Mouse (Mus musculus) small intestine, adult 2 months (tissue): Measurements from ENCODE around the gene Thap8. TPM values are rescaled to one million over a fixed set of nuclear protein-coding genes. Genes with fewer than 3 reads are reported as not detected.
A peak's percentile ranks its signal among the peaks of the same experiment; 100 is the strongest.

Source experiments
- H3K27ac ChIP-seq: fragments of 200-500 bp; 2 replicates; pipeline ENCODE4 v1.5.1; 2012; ENCODE audit warnings: low read depth, low read length, control low read depth, inconsistent platforms; ENCODE audit not compliant: insufficient read depth
- H3K27me3 ChIP-seq: fragments of 200-500 bp; 2 replicates; pipeline ENCODE4 v1.6.1; 2012; ENCODE audit warnings: mild to moderate bottlenecking, moderate library complexity, low read length, inconsistent platforms; ENCODE audit not compliant: control insufficient read depth, insufficient read depth
- H3K36me3 ChIP-seq: fragments of 200-500 bp; 2 replicates; pipeline ENCODE4 v1.6.1; 2012; ENCODE audit warnings: mild to moderate bottlenecking, low read length, control low read depth, inconsistent platforms; ENCODE audit not compliant: control insufficient read depth, insufficient read depth
- H3K4me1 ChIP-seq: fragments of 200-500 bp; 2 replicates; pipeline ENCODE4 v1.6.1; 2012; ENCODE audit warnings: low read length, inconsistent platforms, mixed read lengths; ENCODE audit not compliant: control insufficient read depth, insufficient read depth, insufficient read length
- H3K4me3 ChIP-seq: fragments of 200-500 bp; 2 replicates; pipeline ENCODE4 v1.5.1; 2012; ENCODE audit warnings: low read depth, mild to moderate bottlenecking, control low read depth, inconsistent platforms, low read length, moderate library complexity
- CTCF ChIP-seq: fragments of 200-500 bp; IDR thresholded peaks from 2 replicates; pipeline ENCODE4 v1.5.1; 2012; ENCODE audit warnings: low read depth, mild to moderate bottlenecking, control low read depth, inconsistent platforms, low read length, moderate library complexity, mixed read lengths; ENCODE audit not compliant: insufficient replicate concordance, insufficient read length; ENCODE audit errors: extremely low read depth
- POLR2A ChIP-seq: fragments of 200-500 bp; IDR thresholded peaks from 2 replicates; pipeline ENCODE4 v1.6.1; 2012; ENCODE audit warnings: low read depth, mild to moderate bottlenecking, control low read depth, inconsistent platforms, low read length, moderate library complexity
- WGBS: fragments of 180-500 bp; shearing (Covaris S2); methylation state at CpG from one replicate; pipeline ENCODE4 v1.1.7; 2018; 5-methylcytosine and 5-hydroxymethylcytosine counted together
- polyA plus RNA-seq: library from polyadenylated mRNA; depleted of rRNA; stranded (reverse); fragments of >200 nt; gene quantifications from 2 replicates; pipeline ENCODE4 v1.2.3, GENCODE M21; 2012; rRNA removed

Thap8 gene
- 0.16 TPM in 1 of 2 replicates, not detected in the other for polyA plus RNA-seq

GRCm38 (mm10) chr7:30279951-30280669 is at the start of gene Thap8, which contains the start of gene Wdr62:
TSS of gene Thap8 (plus strand) at chr7:30280094.
TSS of gene Wdr62 (minus strand) at chr7:30280419.
- Histone ChIP-seq H3K4me1 (peaks cover 2% of the 10 kb centered on the region), H3K36me3 (no peaks in the 10 kb centered on the region), H3K27ac (peak within 1 kb of the TSS; percentile 99), H3K27me3 (no peaks in the 10 kb centered on the region), H3K4me3 (peak within 1 kb of the TSS; percentile 95)
- WGBS: under 1% methylated on average over 49 of the region's 49 CpGs
- TF ChIP-seq POLR2A: no peak

- Histone ChIP-seq H3K27me3 (no peaks in the 10 kb centered on the region), H3K36me3 (peaks cover 10% of the 10 kb centered on the region), H3K27ac (no peak overlapping the region), H3K4me1 (peaks cover 7% of the 10 kb centered on the region), H3K4me3 (peak overlapping the region; percentile 89)
- TF ChIP-seq CTCF (no peak), POLR2A (no peak)
- 2% methylated on average over 16 of the region's 16 CpGs for WGBS
Measured at GRCm38 (mm10) chr7:30231328-30231668, 48.6 kb upstream of the Thap8 start.

GRCm38 (mm10) chr7:30231669-30232454 is 48.0 kb upstream of the Thap8 start, which contains the start of the genes Polr2i and Tbcb:
TSS of gene Polr2i (plus strand) at chr7:30231948.
TSS of gene Tbcb (minus strand) at chr7:30232272.
- WGBS: under 1% methylated on average over 67 of the region's 67 CpGs
- no peak for TF ChIP-seq CTCF
- TF ChIP-seq POLR2A: peak; percentile 51; the same call in 1 of the 2 replicates

GRCm38 (mm10) chr7:30232631-30233148 is 47.2 kb upstream of the Thap8 start:
- Histone ChIP-seq H3K27ac (peak overlapping the region; percentile 75), H3K4me1 (peaks cover 7% of the 10 kb centered on the region), H3K4me3 (peak overlapping the region; percentile 89), H3K36me3 (peaks cover 4% of the 10 kb centered on the region), H3K27me3 (no peaks in the 10 kb centered on the region)
- TF ChIP-seq CTCF: peak; percentile 66; the same call in 1 of the 2 replicates
- TF ChIP-seq POLR2A: no peak
- WGBS: 3% methylated on average over 24 of the region's 24 CpGs

More at GRCm38 (mm10) chr7:30231669-30232454, 48.0 kb upstream of the Thap8 start, which contains the start of the genes Polr2i and Tbcb:
- Histone ChIP-seq H3K4me3 (peak within 1 kb of the TSS; percentile 89), H3K4me1 (peaks cover 7% of the 10 kb centered on the region), H3K27ac (peak within 1 kb of the TSS; percentile 86), H3K36me3 (peaks cover 6% of the 10 kb centered on the region), H3K27me3 (no peaks in the 10 kb centered on the region)

GRCm38 (mm10) chr7:30233387-30233786 is 46.5 kb upstream of the Thap8 start:
- no peak overlapping the region for H3K4me3 ChIP-seq
- peaks cover 7% of the 10 kb centered on the region for H3K4me1 ChIP-seq
- TF ChIP-seq CTCF: no peak
- TF ChIP-seq POLR2A: no peak

GRCm38 (mm10) chr7:30234276-30234858 is 45.5 kb upstream of the Thap8 start:
- Histone ChIP-seq H3K4me1 (peaks cover 7% of the 10 kb centered on the region), H3K27me3 (no peaks in the 10 kb centered on the region), H3K27ac (no peak overlapping the region), H3K4me3 (no peak overlapping the region), H3K36me3 (0 out of 2 replicates have a peak, but pooled peaks cover 1% of the 10 kb centered on the region)
- WGBS: 92% methylated on average over 15 of the region's 15 CpGs
- TF ChIP-seq POLR2A (no peak), CTCF (no peak)

More at GRCm38 (mm10) chr7:30233387-30233786, 46.5 kb upstream of the Thap8 start:
- Histone ChIP-seq H3K27me3 (no peaks in the 10 kb centered on the region), H3K36me3 (0 out of 2 replicates have a peak, but pooled peaks cover 1% of the 10 kb centered on the region), H3K27ac (no peak overlapping the region)
- 75% methylated on average over 20 of the region's 20 CpGs for WGBS
